Mouse (Mus musculus) thymus, adult 2 months (tissue): ENCODE measurements around the gene Atp1b3. TPM values are rescaled to one million over a fixed set of nuclear protein-coding genes. Genes with fewer than 3 reads are reported as not detected.
A peak's percentile ranks its signal among the peaks of the same experiment; 100 is the strongest.
"Not testable (repeated sequence)": the region's sequence is repeated elsewhere in the genome, so short reads cannot be mapped to it uniquely, and the experiment has no call there.

Source experiments
- DNase-seq: peaks from one replicate; pipeline ENCODE4 v3.0.0; 2021
- H3K27ac ChIP-seq: fragments of 200-500 bp; 2 replicates; pipeline ENCODE4 v1.5.1; 2012; ENCODE audit warnings: low read length, control low read depth; ENCODE audit not compliant: control insufficient read depth, insufficient read depth
- H3K27me3 ChIP-seq: fragments of 200-500 bp; 2 replicates; pipeline ENCODE4 v1.6.1; 2012; ENCODE audit warnings: mild to moderate bottlenecking, low read length, moderate library complexity, mixed read lengths; ENCODE audit not compliant: control insufficient read depth, insufficient read depth
- H3K36me3 ChIP-seq: fragments of 200-500 bp; 2 replicates; pipeline ENCODE4 v1.6.1; 2012; ENCODE audit warnings: mild to moderate bottlenecking, low read length, moderate library complexity; ENCODE audit not compliant: control insufficient read depth, insufficient read depth
- H3K4me1 ChIP-seq: fragments of 200-500 bp; replicated peaks from 2 replicates; pipeline ENCODE4 v1.6.1; 2012; ENCODE audit warnings: low read length; ENCODE audit not compliant: control insufficient read depth, insufficient read depth
- H3K4me3 ChIP-seq: fragments of 200-500 bp; 2 replicates; pipeline ENCODE4 v1.5.1; 2012; ENCODE audit warnings: mild to moderate bottlenecking, low read length, control low read depth, moderate library complexity; ENCODE audit not compliant: control insufficient read depth, insufficient read depth
- CTCF ChIP-seq: fragments of 200-500 bp; IDR thresholded peaks from 2 replicates; pipeline ENCODE4 v1.5.1; 2012; ENCODE audit warnings: mild to moderate bottlenecking, control low read depth, low read length, moderate library complexity, borderline replicate concordance; ENCODE audit not compliant: control insufficient read depth, poor library complexity, insufficient read depth; ENCODE audit errors: extremely low read depth
- POLR2A ChIP-seq: fragments of 200-500 bp; IDR thresholded peaks from 2 replicates; pipeline ENCODE4 v1.6.1; 2012; ENCODE audit warnings: mild to moderate bottlenecking, low read length, control low read depth, moderate library complexity; ENCODE audit not compliant: control insufficient read depth, poor library complexity, insufficient read depth; ENCODE audit errors: extremely low read depth
- WGBS: fragments of 180-500 bp; shearing (Covaris S2); methylation state at CpG from one replicate; pipeline ENCODE4 v1.1.7; 2018; 5-methylcytosine and 5-hydroxymethylcytosine counted together
- polyA plus RNA-seq: library from polyadenylated mRNA; depleted of rRNA; stranded (reverse); fragments of >200 nt; gene quantifications from 2 replicates; pipeline ENCODE4 v1.2.3, GENCODE M21; 2012

Gene Atp1b3
- polyA plus RNA-seq, 1 experiment: 78.5 TPM

GRCm38 (mm10) chr9:96369654-96370384, 5.6 kb upstream of the Atp1b3 start:
- WGBS: 28% methylated on average over 5 of the region's 5 CpGs
- Histone ChIP-seq H3K27ac (no peak overlapping the region), H3K27me3 (no peaks in the 10 kb centered on the region), H3K4me1 (peaks cover 6% of the 10 kb centered on the region), H3K36me3 (no peaks in the 10 kb centered on the region), H3K4me3 (no peak overlapping the region)
- no peak for DNase-seq
- TF ChIP-seq CTCF (no peak), POLR2A (no peak)

GRCm38 (mm10) chr9:96365271-96365872, 1.1 kb upstream of the Atp1b3 start:
- Histone ChIP-seq H3K27ac (no peak overlapping the region), H3K27me3 (no peaks in the 10 kb centered on the region), H3K4me3 (no peak overlapping the region), H3K36me3 (no peaks in the 10 kb centered on the region), H3K4me1 (peaks cover 11% of the 10 kb centered on the region)
- WGBS: 63% methylated on average over 6 of the region's 6 CpGs
- no peak for DNase-seq
- TF ChIP-seq POLR2A (no peak), CTCF (no peak)

GRCm38 (mm10) chr9:96363581-96364140, 581 bp downstream of the Atp1b3 start:
- no peaks in the 10 kb centered on the region for H3K27me3 ChIP-seq
- TF ChIP-seq CTCF (no peak), POLR2A (no peak)
- no peaks in the 10 kb centered on the region for H3K36me3 ChIP-seq
- H3K27ac ChIP-seq: peak overlapping the region; percentile 27
- peak; percentile 48 for DNase-seq
- H3K4me3 ChIP-seq: peak overlapping the region; percentile 93
- WGBS: under 1% methylated on average over 63 of the region's 64 CpGs
- peaks cover 5% of the 10 kb centered on the region for H3K4me1 ChIP-seq

GRCm38 (mm10) chr9:96360056-96360455, 4.2 kb downstream of the Atp1b3 start:
- 73% methylated on average over 3 of the region's 3 CpGs for WGBS

GRCm38 (mm10) chr9:96353799-96354198, 10.4 kb downstream of the Atp1b3 start:
- no peaks in the 10 kb centered on the region for H3K36me3 ChIP-seq
- H3K27ac ChIP-seq: no peak overlapping the region
- H3K27me3 ChIP-seq: no peaks in the 10 kb centered on the region
- WGBS: 76% methylated on average over 8 of the region's 8 CpGs
- no peak for TF ChIP-seq POLR2A
- TF ChIP-seq CTCF: no peak
- no peak for DNase-seq
- peaks cover 16% of the 10 kb centered on the region for H3K4me1 ChIP-seq
- no peak overlapping the region for H3K4me3 ChIP-seq

More at GRCm38 (mm10) chr9:96360056-96360455, 4.2 kb downstream of the Atp1b3 start:
- no peak overlapping the region for H3K27ac ChIP-seq
- H3K36me3 ChIP-seq: no peaks in the 10 kb centered on the region
- TF ChIP-seq POLR2A (no peak), CTCF (no peak)
- no peak overlapping the region for H3K4me3 ChIP-seq
- H3K4me1 ChIP-seq: peaks cover 5% of the 10 kb centered on the region
- DNase-seq: no peak
- no peaks in the 10 kb centered on the region for H3K27me3 ChIP-seq

- DNase-seq: peak; percentile 45
- TF ChIP-seq CTCF (no peak), POLR2A (no peak)
- Histone ChIP-seq H3K27ac (peak overlapping the region; percentile 52; the same call in 1 of the 2 replicates), H3K4me3 (no peak overlapping the region), H3K36me3 (no peaks in the 10 kb centered on the region), H3K27me3 (no peaks in the 10 kb centered on the region), H3K4me1 (peaks cover 16% of the 10 kb centered on the region)
- 82% methylated on average over 12 of the region's 12 CpGs for WGBS
These were observed 11.0 kb downstream of the Atp1b3 start for GRCm38 (mm10) chr9:96353121-96353769.

- H3K27me3 ChIP-seq, H3K27ac ChIP-seq, DNase-seq, H3K36me3 ChIP-seq, H3K4me3 ChIP-seq: not testable (repeated sequence)
- H3K4me1 ChIP-seq: peaks cover 16% of the 10 kb centered on the region
- 95% methylated on average over 6 of the region's 6 CpGs for WGBS
These were observed 12.5 kb downstream of the Atp1b3 start for GRCm38 (mm10) chr9:96351771-96352170.
